Mouse (Mus musculus) liver, embryonic 11.5 days (tissue): ENCODE measurements around the gene Ror1. TPM values are rescaled to one million over a fixed set of nuclear protein-coding genes. Genes with fewer than 3 reads are reported as not detected.

Source experiments
- ATAC-seq: fragments of 200-750 bp; cut with Nextera tagmentation; replicated peaks from 2 replicates; pipeline ENCODE4 v1.8.0; 2017; ENCODE audit warnings: moderate number of reproducible peaks, mild to moderate bottlenecking, moderate TSS enrichment, moderate library complexity; ENCODE audit not compliant: low FRiP score
- DNase-seq: peaks from one replicate; pipeline ENCODE4 v3.0.0-alpha.2; 2017; ENCODE audit warnings: low spot score
- H3K27ac ChIP-seq: fragments of 300-500 bp; sonication (generic); 2 replicates; pipeline ENCODE4 v1.5.1; 2014; ENCODE audit warnings: mild to moderate bottlenecking, low read depth, low read length, control low read depth
- H3K27me3 ChIP-seq: fragments of 300-500 bp; sonication (generic); replicated peaks from 2 replicates; pipeline ENCODE4 v1.6.1; 2014; ENCODE audit warnings: low read length, mixed read lengths; ENCODE audit not compliant: control insufficient read depth, insufficient read depth
- H3K36me3 ChIP-seq: fragments of 300-500 bp; sonication (generic); 2 replicates; pipeline ENCODE4 v1.6.1; 2014; ENCODE audit warnings: mild to moderate bottlenecking, low read length, moderate library complexity, mixed read lengths; ENCODE audit not compliant: control insufficient read depth, insufficient read depth
- H3K4me1 ChIP-seq: fragments of 300-500 bp; sonication (generic); replicated peaks from 2 replicates; pipeline ENCODE4 v1.6.1; 2014; ENCODE audit warnings: low read length, mixed read lengths; ENCODE audit not compliant: control insufficient read depth, insufficient read depth
- H3K4me2 ChIP-seq: fragments of 300-500 bp; sonication (generic); 2 replicates; pipeline ENCODE4 v1.6.1; 2014; ENCODE audit warnings: mild to moderate bottlenecking, control low read depth, moderate library complexity
- H3K4me3 ChIP-seq: fragments of 300-500 bp; sonication (generic); 2 replicates; pipeline ENCODE4 v1.5.1; 2014; ENCODE audit warnings: low read depth, low read length, control low read depth
- H3K9ac ChIP-seq: fragments of 300-500 bp; sonication (generic); 2 replicates; pipeline ENCODE4 v1.6.1; 2014; ENCODE audit warnings: low read depth, low read length, control low read depth
- H3K9me3 ChIP-seq: fragments of 300-500 bp; sonication (generic); 2 replicates; pipeline ENCODE4 v1.6.1; 2016; ENCODE audit warnings: low read length, inconsistent platforms, mixed read lengths; ENCODE audit not compliant: control insufficient read depth
- WGBS: fragments of 180-500 bp; shearing (Covaris S2); extraction: QIAGEN DNeasy Blood & Tissue Kit; methylation state at CpG from one replicate; pipeline ENCODE4 v1.1.7; 2014; 5-methylcytosine and 5-hydroxymethylcytosine counted together
- polyA plus RNA-seq: library from polyadenylated mRNA; unstranded; fragments of >200 nt; fragmentation: Nextera tagmentation; extraction: Ambion mirVana; gene quantifications from 2 replicates; pipeline ENCODE4 v1.2.1, GENCODE M21; 2014

Gene Ror1
- polyA plus RNA-seq, 1 experiment from 2014 or later, result 4.1 TPM

DNA sequence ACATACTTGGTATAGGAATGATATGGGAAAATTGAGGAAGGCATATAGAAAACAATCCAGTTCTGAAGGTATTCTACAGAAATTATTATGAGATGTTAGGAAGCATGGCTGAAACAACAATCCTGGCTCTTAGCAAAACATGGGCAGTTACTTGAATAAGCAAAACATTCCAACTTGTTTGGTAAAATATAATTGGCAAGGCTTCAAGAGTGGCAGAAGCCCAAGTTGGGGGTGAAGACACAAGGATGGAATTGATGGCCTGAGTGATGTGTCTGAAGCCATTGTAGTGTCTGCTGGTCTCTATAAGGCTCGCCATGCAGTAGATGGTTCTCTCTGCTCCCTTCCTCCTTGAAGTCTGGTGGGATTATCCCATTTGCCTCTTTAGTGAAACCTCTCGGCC, 35.9 kb downstream of the Ror1 start:
- no peak overlapping the region for H3K27ac ChIP-seq
- no peaks in the 10 kb centered on the region for H3K9me3 ChIP-seq
- no peak overlapping the region for H3K4me3 ChIP-seq
- no peak for DNase-seq
- H3K36me3 ChIP-seq, result no peaks in the 10 kb centered on the region
- ATAC-seq, result no peak
- H3K4me2 ChIP-seq, result no peak overlapping the region
- no peaks in the 10 kb centered on the region for H3K4me1 ChIP-seq
- no peak overlapping the region for H3K9ac ChIP-seq
- H3K27me3 ChIP-seq, result no peaks in the 10 kb centered on the region
- WGBS, result 77% methylated on average over 2 of the region's 2 CpGs

DNA sequence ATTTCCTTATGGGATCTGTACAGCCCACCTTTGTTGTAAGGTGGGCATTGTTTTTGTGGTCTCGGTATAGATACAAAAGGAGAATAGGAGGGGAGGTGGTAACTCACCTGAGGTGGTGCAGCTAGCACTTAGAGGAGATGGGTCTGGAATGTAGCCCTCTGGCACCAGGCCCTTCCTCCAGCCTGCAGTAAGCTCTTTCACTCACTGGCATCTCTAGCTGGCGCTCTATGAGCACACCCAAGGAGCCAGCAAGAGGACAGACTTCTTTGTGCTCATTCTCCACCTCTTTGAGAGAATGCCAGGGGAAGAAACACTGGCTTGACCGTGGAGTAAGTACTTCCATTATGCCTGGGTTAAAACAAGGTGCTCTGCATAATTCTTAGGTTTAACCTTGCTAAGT, 36.7 kb downstream of the Ror1 start:
- H3K9me3 ChIP-seq, result no peaks in the 10 kb centered on the region
- H3K9ac ChIP-seq, result no peak overlapping the region
- no peak overlapping the region for H3K4me3 ChIP-seq
- WGBS, result 76% methylated on average over 3 of the region's 3 CpGs
- H3K27me3 ChIP-seq, result no peaks in the 10 kb centered on the region
- ATAC-seq (no peak), DNase-seq (no peak)
- no peaks in the 10 kb centered on the region for H3K4me1 ChIP-seq
- H3K27ac ChIP-seq, result no peak overlapping the region
- H3K4me2 ChIP-seq, result no peak overlapping the region
- H3K36me3 ChIP-seq, result no peaks in the 10 kb centered on the region

DNA sequence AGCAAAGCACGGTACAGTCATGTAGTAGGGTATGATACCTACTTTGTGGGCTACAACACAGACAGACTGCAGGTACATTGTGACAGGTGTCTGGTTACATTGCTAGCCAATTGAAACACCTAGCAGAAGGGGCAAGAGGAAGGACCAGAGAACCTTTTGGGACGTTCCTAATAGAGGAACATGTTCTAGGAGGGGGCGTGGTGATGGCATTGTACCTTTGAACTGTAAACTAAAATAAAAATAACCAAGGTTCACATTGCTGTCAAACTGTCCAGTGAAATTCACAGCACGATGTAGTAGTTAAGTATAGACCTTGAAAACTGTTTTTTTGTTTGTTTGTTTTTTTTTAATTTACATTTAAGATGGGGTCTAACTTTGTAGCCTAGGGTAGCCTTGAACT, 40.5 kb downstream of the Ror1 start:
- H3K4me2 ChIP-seq, result no peak overlapping the region
- no peaks in the 10 kb centered on the region for H3K36me3 ChIP-seq
- no peaks in the 10 kb centered on the region for H3K9me3 ChIP-seq
- 79% methylated on average over 4 of the region's 4 CpGs for WGBS
- DNase-seq (no peak), ATAC-seq (no peak)
- no peak overlapping the region for H3K27ac ChIP-seq
- H3K27me3 ChIP-seq, result no peaks in the 10 kb centered on the region
- H3K9ac ChIP-seq, result no peak overlapping the region
- H3K4me1 ChIP-seq, result no peaks in the 10 kb centered on the region
- H3K4me3 ChIP-seq, result no peak overlapping the region

GRCm38 (mm10) chr4:100137102-100137835, 41.7 kb downstream of the Ror1 start:
- Histone ChIP-seq H3K27ac (no peak overlapping the region), H3K4me1 (no peaks in the 10 kb centered on the region), H3K27me3 (no peaks in the 10 kb centered on the region), H3K9ac (no peak overlapping the region), H3K4me2 (no peak overlapping the region), H3K36me3 (no peaks in the 10 kb centered on the region), H3K4me3 (no peak overlapping the region), H3K9me3 (no peaks in the 10 kb centered on the region)
- DNase-seq (no peak), ATAC-seq (no peak)
- 86% methylated on average over 11 of the region's 11 CpGs for WGBS

- DNase-seq, result no peak
- Histone ChIP-seq H3K36me3 (no peaks in the 10 kb centered on the region), H3K27me3 (no peaks in the 10 kb centered on the region), H3K4me2 (no peak overlapping the region), H3K4me1 (no peaks in the 10 kb centered on the region), H3K4me3 (no peak overlapping the region), H3K27ac (no peak overlapping the region), H3K9ac (no peak overlapping the region), H3K9me3 (no peaks in the 10 kb centered on the region)
- 43% methylated on average over 2 of the region's 2 CpGs for WGBS
- ATAC-seq, result no peak
These were observed 46.0 kb downstream of the Ror1 start for GRCm38 (mm10) chr4:100141626-100142025.

GRCm38 (mm10) chr4:100144744-100145143, 49.2 kb downstream of the Ror1 start:
- no peak for ATAC-seq
- WGBS, result 76% methylated on average over 4 of the region's 4 CpGs
- H3K9me3 ChIP-seq, result no peaks in the 10 kb centered on the region

DNA sequence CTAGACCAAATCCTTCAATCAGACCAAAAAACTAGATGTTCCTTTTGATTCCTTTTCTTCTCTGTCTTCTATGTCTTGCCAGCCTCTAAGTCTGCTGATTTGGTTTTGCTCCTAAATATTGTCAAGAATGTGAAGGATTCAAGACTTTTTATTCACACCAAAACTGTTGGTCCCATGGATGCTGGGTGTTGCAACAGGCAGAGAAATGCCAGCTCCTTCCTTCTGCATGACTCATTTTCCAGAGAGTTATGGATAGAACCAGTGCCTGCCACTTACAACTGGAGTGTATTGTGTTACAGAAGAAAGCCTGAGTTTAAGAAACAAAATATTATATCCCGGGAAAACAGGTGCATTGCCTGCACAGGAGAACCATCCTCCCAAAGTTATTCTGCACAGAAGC, 55.2 kb downstream of the Ror1 start:
- Histone ChIP-seq H3K4me1 (no peaks in the 10 kb centered on the region), H3K9ac (no peak overlapping the region), H3K27ac (no peak overlapping the region), H3K4me2 (no peak overlapping the region), H3K27me3 (no peaks in the 10 kb centered on the region), H3K36me3 (no peaks in the 10 kb centered on the region), H3K9me3 (no peaks in the 10 kb centered on the region), H3K4me3 (no peak overlapping the region)
- WGBS, result 87% methylated on average over 1 of the region's 1 CpGs
- ATAC-seq, result no peak
- no peak for DNase-seq

More at GRCm38 (mm10) chr4:100144744-100145143, 49.2 kb downstream of the Ror1 start:
- no peak for DNase-seq
- Histone ChIP-seq H3K4me3 (no peak overlapping the region), H3K9ac (no peak overlapping the region), H3K27ac (no peak overlapping the region), H3K27me3 (no peaks in the 10 kb centered on the region), H3K36me3 (no peaks in the 10 kb centered on the region), H3K4me1 (no peaks in the 10 kb centered on the region), H3K4me2 (no peak overlapping the region)

DNA sequence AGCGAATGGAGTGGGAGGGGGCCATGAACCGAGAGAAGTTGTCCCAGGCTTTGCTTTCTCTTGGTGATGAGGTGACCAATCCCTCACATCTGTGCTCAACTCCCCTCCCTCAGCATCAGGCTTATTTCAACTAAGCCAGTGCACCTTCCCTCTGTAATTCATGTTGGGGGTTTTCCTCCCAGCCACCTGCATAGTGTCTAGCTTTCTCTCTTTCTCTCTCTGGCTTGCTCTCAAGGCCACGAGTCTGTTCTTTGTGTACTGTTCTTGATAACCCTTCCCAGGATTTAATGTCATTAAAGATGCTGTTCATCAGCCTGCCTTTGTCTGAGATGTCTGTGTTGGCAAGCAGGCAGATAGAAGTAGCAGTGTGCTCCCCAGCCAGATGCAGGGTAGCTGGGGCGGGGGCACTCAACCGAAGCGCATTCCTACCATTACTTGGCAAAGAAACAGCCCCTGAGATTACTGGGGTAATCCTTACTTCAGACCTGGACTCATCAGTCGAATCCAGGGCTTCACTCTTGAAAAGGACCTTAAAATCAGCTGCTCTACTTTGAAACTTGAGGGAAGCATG, 59.1 kb downstream of the Ror1 start:
- no peaks in the 10 kb centered on the region for H3K27me3 ChIP-seq
- WGBS, result 63% methylated on average over 7 of the region's 7 CpGs

GRCm38 (mm10) chr4:100155731-100156130, 60.1 kb downstream of the Ror1 start:
- no peak for ATAC-seq
- Histone ChIP-seq H3K4me3 (no peak overlapping the region), H3K27ac (no peak overlapping the region), H3K4me2 (no peak overlapping the region), H3K4me1 (no peaks in the 10 kb centered on the region), H3K9me3 (no peaks in the 10 kb centered on the region), H3K9ac (no peak overlapping the region), H3K27me3 (no peaks in the 10 kb centered on the region), H3K36me3 (no peaks in the 10 kb centered on the region)
- DNase-seq, result no peak
- 86% methylated on average over 3 of the region's 3 CpGs for WGBS

More for the DNA sequence above, 59.1 kb downstream of the Ror1 start:
- DNase-seq, result no peak
- no peaks in the 10 kb centered on the region for H3K4me1 ChIP-seq
- no peak overlapping the region for H3K9ac ChIP-seq
- no peak overlapping the region for H3K4me2 ChIP-seq
- no peaks in the 10 kb centered on the region for H3K9me3 ChIP-seq
- H3K27ac ChIP-seq, result no peak overlapping the region
- no peak for ATAC-seq
- H3K36me3 ChIP-seq, result no peaks in the 10 kb centered on the region
- H3K4me3 ChIP-seq, result no peak overlapping the region
